Mouse (Mus musculus) ES-Bruce4 (cell line): ENCODE results near the gene Rps6ka5. TPM values are rescaled to one million over a fixed set of nuclear protein-coding genes. Genes with fewer than 3 reads are reported as not detected.

Experiments used
- H3K27ac ChIP-seq: 2 replicates; pipeline ENCODE4 v1.5.1; 2012; ENCODE audit warnings: low read length, inconsistent platforms; ENCODE audit not compliant: insufficient read depth
- H3K27me3 ChIP-seq: 2 replicates; pipeline ENCODE4 v1.6.1; 2012; ENCODE audit warnings: mild to moderate bottlenecking, low read length, inconsistent platforms; ENCODE audit not compliant: control insufficient read depth, poor library complexity, insufficient read depth, severe bottlenecking
- H3K36me3 ChIP-seq: 2 replicates; pipeline ENCODE4 v1.6.1; 2012; ENCODE audit warnings: inconsistent platforms, mild to moderate bottlenecking, low read length, moderate library complexity; ENCODE audit not compliant: control insufficient read depth, poor library complexity, insufficient read depth, severe bottlenecking
- H3K4me1 ChIP-seq: one replicate; pipeline ENCODE4 v1.8.1; 2011; ENCODE audit warnings: low read length; ENCODE audit not compliant: control insufficient read depth, insufficient read depth
- H3K4me3 ChIP-seq: 2 replicates; pipeline ENCODE4 v1.5.1; 2011; ENCODE audit warnings: low read depth, mild to moderate bottlenecking, low read length
- H3K9ac ChIP-seq: 2 replicates; pipeline ENCODE4 v1.6.1; 2012; ENCODE audit warnings: low read depth, mild to moderate bottlenecking, inconsistent platforms; ENCODE audit not compliant: poor library complexity, severe bottlenecking
- H3K9me3 ChIP-seq: replicated peaks from 2 replicates; pipeline ENCODE4 v1.6.1; 2012; ENCODE audit warnings: mild to moderate bottlenecking, low read length, inconsistent platforms; ENCODE audit not compliant: control insufficient read depth, poor library complexity, insufficient read depth, severe bottlenecking
- CTCF ChIP-seq: IDR thresholded peaks from one replicate; pipeline ENCODE4 v1.8.1; 2011; ENCODE audit warnings: low read depth, low read length
- EP300 ChIP-seq: IDR thresholded peaks from 2 replicates; pipeline ENCODE4 v1.6.1; 2011; ENCODE audit warnings: low read depth, low read length; ENCODE audit not compliant: insufficient read depth
- POLR2A ChIP-seq: IDR thresholded peaks from one replicate; pipeline ENCODE4 v1.8.1; 2011; ENCODE audit warnings: low read length; ENCODE audit not compliant: insufficient read depth
- polyA plus RNA-seq: library from polyadenylated mRNA; stranded (reverse); fragments of >200 nt; gene quantifications from 2 replicates; pipeline ENCODE4 v1.2.4, GENCODE M21; 2011; ENCODE audit warnings: low read depth; ENCODE audit not compliant: missing spikeins, insufficient read depth, insufficient read length

The Rps6ka5 gene
- polyA plus RNA-seq, 1 experiment = 13.2 TPM

- no peaks in the 10 kb centered on the region for H3K9me3 ChIP-seq
- H3K4me1 ChIP-seq = no peaks in the 10 kb centered on the region
- H3K36me3 ChIP-seq = no peaks in the 10 kb centered on the region
- H3K9ac ChIP-seq = no peak overlapping the region
- TF ChIP-seq CTCF (no peak), EP300 (no peak), POLR2A (no peak)
- H3K27me3 ChIP-seq = no peaks in the 10 kb centered on the region
- H3K27ac ChIP-seq = no peak overlapping the region
- H3K4me3 ChIP-seq = no peak overlapping the region
These were observed 88.9 kb downstream of the Rps6ka5 start for GRCm38 (mm10) chr12:100637886-100638285.

- H3K27me3 ChIP-seq = no peaks in the 10 kb centered on the region
- H3K9me3 ChIP-seq = no peaks in the 10 kb centered on the region
- no peak overlapping the region for H3K27ac ChIP-seq
- H3K4me1 ChIP-seq = no peaks in the 10 kb centered on the region
- H3K9ac ChIP-seq = no peak overlapping the region
- no peaks in the 10 kb centered on the region for H3K36me3 ChIP-seq
- TF ChIP-seq CTCF (no peak), POLR2A (no peak), EP300 (no peak)
- H3K4me3 ChIP-seq = no peak overlapping the region
These were observed 90.0 kb downstream of the Rps6ka5 start for GRCm38 (mm10) chr12:100636733-100637132.

- TF ChIP-seq EP300 (no peak), POLR2A (no peak), CTCF (no peak)
These were observed 90.5 kb downstream of the Rps6ka5 start for GRCm38 (mm10) chr12:100636299-100636633.

GRCm38 (mm10) chr12:100635601-100636298, 91.0 kb downstream of the Rps6ka5 start:
- Histone ChIP-seq H3K4me3 (no peak overlapping the region), H3K9ac (no peak overlapping the region), H3K9me3 (no peaks in the 10 kb centered on the region), H3K36me3 (no peaks in the 10 kb centered on the region), H3K4me1 (no peaks in the 10 kb centered on the region), H3K27me3 (no peaks in the 10 kb centered on the region), H3K27ac (no peak overlapping the region)
- TF ChIP-seq POLR2A (no peak), EP300 (no peak), CTCF (no peak)

More at GRCm38 (mm10) chr12:100636299-100636633, 90.5 kb downstream of the Rps6ka5 start:
- H3K4me1 ChIP-seq = no peaks in the 10 kb centered on the region
- no peaks in the 10 kb centered on the region for H3K36me3 ChIP-seq
- H3K9ac ChIP-seq = no peak overlapping the region
- no peak overlapping the region for H3K27ac ChIP-seq
- H3K9me3 ChIP-seq = no peaks in the 10 kb centered on the region
- H3K4me3 ChIP-seq = no peak overlapping the region
- no peaks in the 10 kb centered on the region for H3K27me3 ChIP-seq

- no peaks in the 10 kb centered on the region for H3K27me3 ChIP-seq
- H3K27ac ChIP-seq = no peak overlapping the region
- H3K9me3 ChIP-seq = no peaks in the 10 kb centered on the region
- H3K36me3 ChIP-seq = no peaks in the 10 kb centered on the region
- H3K4me1 ChIP-seq = no peaks in the 10 kb centered on the region
- H3K4me3 ChIP-seq = no peak overlapping the region
- no peak overlapping the region for H3K9ac ChIP-seq
- TF ChIP-seq EP300 (no peak), POLR2A (no peak), CTCF (no peak)
These were observed 93.6 kb downstream of the Rps6ka5 start for GRCm38 (mm10) chr12:100633231-100633630.

- H3K9ac ChIP-seq = no peak overlapping the region
- no peaks in the 10 kb centered on the region for H3K36me3 ChIP-seq
These were observed 95.5 kb downstream of the Rps6ka5 start for GRCm38 (mm10) chr12:100631286-100631685.

More at GRCm38 (mm10) chr12:100631286-100631685, 95.5 kb downstream of the Rps6ka5 start:
- Histone ChIP-seq H3K27ac (no peak overlapping the region), H3K27me3 (no peaks in the 10 kb centered on the region), H3K4me1 (no peaks in the 10 kb centered on the region), H3K9me3 (no peaks in the 10 kb centered on the region), H3K4me3 (no peak overlapping the region)
- TF ChIP-seq POLR2A (no peak), EP300 (no peak), CTCF (no peak)
